Mouse (Mus musculus) kidney, adult 2 months (tissue): ENCODE data around the gene Fmo9.

ENCODE experiments used
- CTCF ChIP-seq: fragments of 200-500 bp; conservative IDR thresholded peaks from 2 replicates; pipeline ENCODE4 v1.5.1; 2011; ENCODE audit warnings: low read depth, mild to moderate bottlenecking, control low read depth, low read length, moderate library complexity, mixed read lengths; ENCODE audit not compliant: insufficient read depth, insufficient read length
- POLR2A ChIP-seq: fragments of 200-500 bp; IDR thresholded peaks from one replicate; pipeline ENCODE4 v1.6.1; 2011; ENCODE audit warnings: low read depth, low read length, control low read depth

- TF ChIP-seq POLR2A, result no peak
- no peak for TF ChIP-seq CTCF
Measured at GRCm38 (mm10) chr1:166647593-166647992, 34.1 kb downstream of the Fmo9 start, which contains the start of gene Gm4847.
